Mouse (Mus musculus): Measurements from ENCODE around the gene Xlr.

DNA sequence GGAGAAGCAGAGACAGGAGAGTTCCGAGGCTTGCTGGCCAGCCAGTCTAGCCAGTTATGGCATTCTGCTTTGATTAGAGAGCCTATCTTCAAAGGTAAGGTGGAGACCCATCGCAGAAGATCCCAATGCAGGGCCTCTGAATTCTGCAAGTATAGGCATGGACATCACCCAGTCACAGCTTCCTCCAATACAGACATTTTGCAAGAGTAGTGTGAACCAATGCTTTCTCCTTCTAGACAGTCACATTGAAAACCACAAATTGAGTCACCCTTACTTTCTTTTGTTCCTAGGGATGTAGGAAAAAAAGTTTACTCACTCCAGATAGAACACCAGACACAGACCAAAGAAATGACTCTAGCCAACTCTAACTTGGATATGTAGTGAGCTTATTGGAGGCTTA lies 68.5 kb downstream of the Xlr start:
- TF ChIP-seq CTCF (IDR thresholded peaks at IDR 0.05; ENCODE audit: borderline replicate concordance, insufficient read depth, low read depth, low read length) (no peak), POLR2A (IDR thresholded peaks at IDR 0.05; ENCODE audit: borderline replicate concordance, insufficient read depth, low read length) (no peak)
